ENCODE assay signal across 26 mouse cellular contexts in genomic region chr9:58764354-58764753, GRCm38 (mm10). TPM values are rescaled to one million over a fixed set of nuclear protein-coding genes. Genes with fewer than 3 reads are reported as not detected.
A peak's percentile ranks its signal among the peaks of the same experiment; 100 is the strongest.
DNase-seq lines count a peak whose midpoint lies in the region; ATAC-seq lines count a peak whose summit lies in the region.
"Had no signal": no experiment of that assay in that cellular context is flagged by ENCODE, and none has a peak within 500 bp of the region (broad histone marks: within the 10 kb centered on the region; RNA-seq: fewer than 3 reads in every experiment).

No protein-coding gene starts in this region.

- no peak overlapping the region for H3K4me3 ChIP-seq in midbrain, embryonic 10.5 days
- H3K4me3 ChIP-seq in midbrain, embryonic 14.5 days (replicated peaks; ENCODE audit: low read depth, low read length), result no peak overlapping the region

- DNase-seq in midbrain, embryonic 10.5 days (ENCODE audit: low spot score), result no peak
- DNase-seq in midbrain, embryonic 14.5 days, result no peak
- DNase-seq in ES-CJ7 (ENCODE audit: low read depth, low spot score) (peak; percentile 67), R1 (ENCODE audit: low read depth, low spot score) (peak; percentile 84), ZHBTc4 (ENCODE audit: low read depth, low spot score) (peak; percentile 63)
- DNase-seq in ovary, adult 18-20 months (ENCODE audit: low spot score), result no peak
- DNase-seq in thymus, postnatal 36 days, result no peak
- no peak for DNase-seq in thymus, postnatal 25 days
- DNase-seq: adrenal gland, adult 2 months; adrenal gland, adult 8-10 months; adrenal gland, postnatal 10 days; adrenal gland, postnatal 14 days; adrenal gland, postnatal 25 days; adrenal gland, postnatal 36 days; B cell, adult 2 months; cerebellum, adult 11 months; cerebellum, adult 11-12 months; cerebellum, adult 18-20 months; cerebellum, adult 2 months; cerebellum, adult 8-10 months had no signal

- H3K4me1 ChIP-seq in midbrain, embryonic 10.5 days, result peaks cover 6% of the 10 kb centered on the region
- H3K4me1 ChIP-seq in midbrain, embryonic 14.5 days (ENCODE audit: control insufficient read depth, insufficient read depth, low read length), result 0 out of 2 replicates have a peak, but pooled peaks cover 2% of the 10 kb centered on the region

- no peak overlapping the region for H3K9ac ChIP-seq in midbrain, embryonic 14.5 days (replicated peaks; ENCODE audit: low read length)

- no peaks in the 10 kb centered on the region for H3K36me3 ChIP-seq in midbrain, embryonic 10.5 days
- no peaks in the 10 kb centered on the region for H3K36me3 ChIP-seq in midbrain, embryonic 14.5 days (ENCODE audit: control insufficient read depth, insufficient read depth, low read length)
- H3K36me3 ChIP-seq: G1E had no signal

- 79% methylated on average over 5 of the region's 5 CpGs for WGBS in midbrain, embryonic 10.5 days
- 61% methylated on average over 5 of the region's 5 CpGs for WGBS in midbrain, embryonic 14.5 days

- H3K9me3 ChIP-seq in midbrain, embryonic 10.5 days (replicated peaks), result peaks cover 3% of the 10 kb centered on the region; the same call in 1 of the 2 replicates
- no peaks in the 10 kb centered on the region for H3K9me3 ChIP-seq in midbrain, embryonic 14.5 days (ENCODE audit: control insufficient read depth, low read length)
- H3K9me3 ChIP-seq: G1E had no signal

- no peak overlapping the region for H3K4me2 ChIP-seq in midbrain, embryonic 14.5 days (ENCODE audit: low read length)

- no peak for ATAC-seq in midbrain, embryonic 14.5 days (ENCODE audit: low FRiP score, low TSS enrichment)
- ATAC-seq: activated CD4-positive, CD25-positive, alpha-beta regulatory T cell, adult 4 months; CD4-positive, CD25-positive, alpha-beta regulatory T cell, adult 4 months; Patski had no signal

- no peaks in the 10 kb centered on the region for H3K27me3 ChIP-seq in midbrain, embryonic 10.5 days (ENCODE audit: low read depth, poor library complexity, severe bottlenecking)
- H3K27me3 ChIP-seq in midbrain, embryonic 14.5 days (ENCODE audit: control insufficient read depth, insufficient read depth, low read length), result no peaks in the 10 kb centered on the region
- H3K27me3 ChIP-seq: CH12.LX had no signal

- H3K27ac ChIP-seq in midbrain, embryonic 10.5 days (replicated peaks), result 0 out of 2 replicates have a peak overlapping the region, but pooled peaks have one; percentile 9
- no peak overlapping the region for H3K27ac ChIP-seq in midbrain, embryonic 14.5 days (replicated peaks; ENCODE audit: low read depth, low read length)

RNA-seq across cellular contexts. Expression of gene Rec114, which starts 20.6 kb away (rescaled TPM):
- polyA plus RNA-seq in midbrain, embryonic 10.5 days (2016; fragmentation: Nextera tagmentation; extraction: Ambion mirVana), result 1.3 TPM in 2 replicates
- polyA plus RNA-seq in midbrain, embryonic 14.5 days (2014; fragmentation: Nextera tagmentation; extraction: Ambion mirVana), result 1.1 and 1.7 TPM in 2 replicates
- polyA plus RNA-seq: activated CD4-positive, CD25-positive, alpha-beta regulatory T cell, adult 4 months; G1E had no signal

RNA-seq across cellular contexts. Expression of gene Hcn4, which starts 58.9 kb away (rescaled TPM):
- 0.42 and 0.65 TPM in 2 replicates for polyA plus RNA-seq in midbrain, embryonic 10.5 days (2016; fragmentation: Nextera tagmentation; extraction: Ambion mirVana)
- 4.9 and 6.9 TPM in 2 replicates for polyA plus RNA-seq in midbrain, embryonic 14.5 days (2014; fragmentation: Nextera tagmentation; extraction: Ambion mirVana)
- polyA plus RNA-seq: activated CD4-positive, CD25-positive, alpha-beta regulatory T cell, adult 4 months; C2C12; CD4-positive, CD25-positive, alpha-beta regulatory T cell, adult 4 months; G1E had no signal

Comparison
In these comparisons a context has a peak if more than half of its experiments do, and no peak if none do; other contexts are left out.
1. DNase-seq: peak in ES-CJ7 (single experiment), R1 (single experiment) and ZHBTc4 (single experiment); none in midbrain, embryonic 10.5 days (single experiment), midbrain, embryonic 14.5 days (single experiment), ovary, adult 18-20 months (single experiment), thymus, postnatal 36 days (0 of 2) and thymus, postnatal 25 days (single experiment).